In genomic region chr10:126853286-126853685, GRCm38 (mm10) we compare ENCODE assay signal across 9 mouse cellular contexts. TPM values are rescaled to one million over a fixed set of nuclear protein-coding genes. Genes with fewer than 3 reads are reported as not detected.
DNase-seq lines count a peak whose midpoint lies in the region; ATAC-seq lines count a peak whose summit lies in the region.
"Had no signal": no experiment of that assay in that cellular context is flagged by ENCODE, and none has a peak within 500 bp of the region (broad histone marks: within the 10 kb centered on the region; RNA-seq: fewer than 3 reads in every experiment).

No protein-coding gene starts in this region.

- DNase-seq in kidney, adult 18-20 months = peak; percentile 26
- DNase-seq in kidney, postnatal 10 days = no peak
- peak; percentile 14 for DNase-seq in urinary bladder, postnatal 14 days (ENCODE audit: low spot score)
- no peak for DNase-seq in urinary bladder, postnatal 36 days (ENCODE audit: low spot score in 2 of 2)
- DNase-seq in yolk sac, embryonic 10.5 days (ENCODE audit: low spot score) = peak; percentile 14
- no peak for DNase-seq in gastrocnemius, adult 8-10 months (ENCODE audit: low spot score in 2 of 2)
- DNase-seq in heart, adult 8-10 months (ENCODE audit: low spot score) = no peak
- DNase-seq: liver, embryonic 13.5 days had no signal

- ATAC-seq in granulocyte monocyte progenitor cell, adult 5-6 weeks (replicated peaks; ENCODE audit: poor library complexity, severe bottlenecking) = peak; percentile 95

RNA-seq across cellular contexts. Expression of gene Atp23, which starts 47.9 kb away (rescaled TPM):
- total RNA-seq in granulocyte monocyte progenitor cell, adult 5-6 weeks (2014; fragmentation: Nextera tagmentation) = 19.0 and 20.2 TPM in 2 replicates
- total RNA-seq in granulocyte monocyte progenitor cell, adult 5-6 weeks (2017) = 12.8 and 15.7 TPM in 2 replicates
- 1 to 10 TPM; 1.4 to 2.5 (median 1.4) TPM for total RNA-seq in gastrocnemius, adult 8-10 months (2022)
- 1 to 10 TPM; 3.7 to 5.8 (median 4.7) TPM for total RNA-seq in heart, adult 8-10 months (2022)

Comparison
In these comparisons a context has a peak if more than half of its experiments do, and no peak if none do; other contexts are left out.
1. DNase-seq: peak in kidney, adult 18-20 months (single experiment), urinary bladder, postnatal 14 days (single experiment) and yolk sac, embryonic 10.5 days (single experiment); none in kidney, postnatal 10 days (single experiment), urinary bladder, postnatal 36 days (0 of 2), gastrocnemius, adult 8-10 months (0 of 2) and heart, adult 8-10 months (single experiment).